Mouse (Mus musculus): ENCODE data around the gene Gng8. TPM values are rescaled to one million over a fixed set of nuclear protein-coding genes. Genes with fewer than 3 reads are reported as not detected.

Gng8 gene
- polyA plus RNA-seq, 1 experiment from 2014 or later, result 0.13 TPM

DNA sequence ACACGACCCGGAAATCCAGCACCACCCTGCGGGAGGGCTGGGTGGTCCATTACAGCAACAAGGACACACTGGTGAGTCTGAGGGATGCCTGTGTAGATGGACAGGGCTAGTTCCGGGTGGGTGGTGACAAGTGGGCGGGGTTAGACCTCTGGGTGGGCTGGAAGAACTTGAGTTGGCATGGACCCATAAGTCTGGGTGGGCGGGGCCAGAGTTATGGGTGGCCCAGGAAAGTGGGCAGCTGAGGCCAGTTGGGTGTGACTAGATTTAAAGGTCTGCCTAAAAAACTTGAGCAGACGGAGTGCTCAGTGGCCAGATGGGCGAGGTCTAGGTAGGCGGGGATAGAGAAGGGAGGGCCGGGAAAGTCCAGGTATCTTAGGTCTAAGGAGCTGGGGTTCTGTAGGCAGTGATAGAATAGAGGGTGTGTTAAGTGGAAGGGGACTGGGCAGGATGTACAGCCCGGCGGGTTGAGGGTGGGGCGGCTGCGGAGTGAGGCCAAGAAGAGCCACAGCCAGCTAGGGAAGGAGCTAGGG lies 38.2 kb upstream of the Gng8 start:
- no peak overlapping the region for H3K4me3 ChIP-seq (replicated peaks)
- H3K4me2 ChIP-seq, result no peak overlapping the region
- H3K27ac ChIP-seq (replicated peaks), result no peak overlapping the region
- peaks cover 4% of the 10 kb centered on the region; the same call in 1 of the 2 replicates for H3K4me1 ChIP-seq (replicated peaks)
- no peaks in the 10 kb centered on the region for H3K27me3 ChIP-seq
- no peak for ATAC-seq (ENCODE audit: insufficient read depth)
- 78% methylated on average over 14 of the region's 14 CpGs for WGBS (ENCODE audit: insufficient replicate concordance)
- no peak overlapping the region for H3K9ac ChIP-seq
- no peaks in the 10 kb centered on the region for H3K9me3 ChIP-seq (replicated peaks)
- H3K36me3 ChIP-seq (replicated peaks), result peaks cover 44% of the 10 kb centered on the region

DNA sequence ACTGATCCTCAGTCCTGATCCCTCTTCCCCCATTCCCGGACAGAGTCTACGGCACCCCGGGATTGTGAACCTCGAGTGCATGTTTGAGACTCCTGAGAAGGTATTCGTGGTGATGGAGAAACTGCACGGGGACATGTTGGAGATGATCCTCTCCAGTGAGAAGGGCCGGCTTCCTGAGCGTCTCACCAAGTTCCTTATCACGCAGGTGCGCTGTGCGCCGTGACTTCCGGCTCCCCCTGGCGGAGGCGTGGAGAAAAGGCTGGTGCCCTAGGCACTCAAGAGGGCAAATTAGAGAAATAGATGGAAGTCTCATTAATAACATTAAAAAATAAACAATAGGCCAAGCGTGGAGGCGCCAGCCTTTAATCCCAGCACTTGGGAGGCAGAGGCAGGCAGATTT lies 33.2 kb upstream of the Gng8 start:
- Histone ChIP-seq H3K4me1 (replicated peaks) (peaks cover 5% of the 10 kb centered on the region; the same call in 1 of the 2 replicates), H3K27me3 (no peaks in the 10 kb centered on the region), H3K4me2 (no peak overlapping the region), H3K9me3 (replicated peaks) (no peaks in the 10 kb centered on the region), H3K9ac (no peak overlapping the region), H3K27ac (replicated peaks) (no peak overlapping the region), H3K4me3 (replicated peaks) (no peak overlapping the region), H3K36me3 (replicated peaks) (peaks cover 26% of the 10 kb centered on the region)
- WGBS (ENCODE audit: insufficient replicate concordance), result 34% methylated on average over 17 of the region's 17 CpGs
- ATAC-seq (ENCODE audit: insufficient read depth), result no peak

- Histone ChIP-seq H3K4me3 (replicated peaks) (no peak overlapping the region), H3K4me1 (replicated peaks) (peaks cover 5% of the 10 kb centered on the region; the same call in 1 of the 2 replicates), H3K27me3 (no peaks in the 10 kb centered on the region), H3K4me2 (no peak overlapping the region), H3K9ac (no peak overlapping the region), H3K36me3 (replicated peaks) (peaks cover 19% of the 10 kb centered on the region), H3K27ac (replicated peaks) (no peak overlapping the region), H3K9me3 (replicated peaks) (no peaks in the 10 kb centered on the region)
- WGBS (ENCODE audit: insufficient replicate concordance), result 19% methylated on average over 5 of the region's 5 CpGs
- ATAC-seq (ENCODE audit: insufficient read depth), result no peak
These were observed 31.5 kb upstream of the Gng8 start for GRCm38 (mm10) chr7:16859902-16860651.

- H3K27ac ChIP-seq (replicated peaks), result no peak overlapping the region; the same call in 1 of the 2 replicates
- no peaks in the 10 kb centered on the region for H3K27me3 ChIP-seq
- peaks cover 12% of the 10 kb centered on the region; the same call in 1 of the 2 replicates for H3K36me3 ChIP-seq (replicated peaks)
- 65% methylated on average over 3 of the region's 3 CpGs for WGBS (ENCODE audit: insufficient replicate concordance)
- no peak overlapping the region for H3K4me3 ChIP-seq (replicated peaks)
- no peaks in the 10 kb centered on the region for H3K9me3 ChIP-seq (replicated peaks)
- no peak overlapping the region for H3K9ac ChIP-seq
- H3K4me2 ChIP-seq, result no peak overlapping the region
- peak; percentile 61; the same call in 1 of the 2 replicates for ATAC-seq (ENCODE audit: insufficient read depth)
- H3K4me1 ChIP-seq (replicated peaks), result no peaks in the 10 kb centered on the region; the same call in 1 of the 2 replicates
These were observed 24.1 kb upstream of the Gng8 start for GRCm38 (mm10) chr7:16867488-16867887.

- peaks cover 12% of the 10 kb centered on the region; the same call in 1 of the 2 replicates for H3K36me3 ChIP-seq (replicated peaks)
- no peak overlapping the region for H3K4me3 ChIP-seq (replicated peaks)
- no peaks in the 10 kb centered on the region for H3K27me3 ChIP-seq
- peak; percentile 40; the same call in 1 of the 2 replicates for ATAC-seq (ENCODE audit: insufficient read depth)
- no peaks in the 10 kb centered on the region for H3K9me3 ChIP-seq (replicated peaks)
- H3K4me2 ChIP-seq, result no peak overlapping the region
- H3K27ac ChIP-seq (replicated peaks), result no peak overlapping the region
- H3K4me1 ChIP-seq (replicated peaks), result peaks cover 6% of the 10 kb centered on the region
- H3K9ac ChIP-seq, result no peak overlapping the region
- WGBS (ENCODE audit: insufficient replicate concordance), result 73% methylated on average over 16 of the region's 16 CpGs
These were observed 22.1 kb upstream of the Gng8 start for GRCm38 (mm10) chr7:16869497-16869896.

DNA sequence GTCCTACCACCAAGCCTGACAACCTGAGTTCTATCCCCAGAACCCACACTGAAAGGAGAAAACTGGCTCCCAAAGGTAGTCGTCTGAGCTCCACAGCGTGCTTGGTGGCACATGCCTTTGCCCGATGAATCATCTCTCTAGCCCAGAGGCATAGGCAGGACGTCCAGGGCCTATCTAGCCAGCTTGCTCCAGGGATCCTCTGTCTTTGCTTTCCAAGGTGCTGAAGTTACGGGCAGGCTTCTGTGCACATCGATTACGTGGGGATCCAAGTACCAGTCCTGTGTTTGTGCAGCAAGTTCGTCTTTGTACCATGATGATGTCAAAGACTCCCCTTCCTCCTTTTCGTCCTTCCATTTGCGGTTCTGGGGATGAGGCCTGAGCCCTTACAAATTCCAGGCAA lies 20.0 kb upstream of the Gng8 start:
- Histone ChIP-seq H3K9ac (no peak overlapping the region), H3K4me1 (replicated peaks) (peaks cover 24% of the 10 kb centered on the region), H3K27ac (replicated peaks) (no peak overlapping the region), H3K27me3 (peaks cover 15% of the 10 kb centered on the region), H3K36me3 (replicated peaks) (no peaks in the 10 kb centered on the region), H3K4me3 (replicated peaks) (no peak overlapping the region), H3K9me3 (replicated peaks) (no peaks in the 10 kb centered on the region), H3K4me2 (no peak overlapping the region)
- WGBS (ENCODE audit: insufficient replicate concordance), result 75% methylated on average over 10 of the region's 10 CpGs
- no peak for ATAC-seq (ENCODE audit: insufficient read depth)

- ATAC-seq (ENCODE audit: insufficient read depth), result no peak
- no peaks in the 10 kb centered on the region for H3K9me3 ChIP-seq (replicated peaks)
- no peaks in the 10 kb centered on the region for H3K36me3 ChIP-seq (replicated peaks)
- H3K9ac ChIP-seq, result no peak overlapping the region
- no peak overlapping the region for H3K27ac ChIP-seq (replicated peaks)
- WGBS (ENCODE audit: insufficient replicate concordance), result 71% methylated on average over 9 of the region's 9 CpGs
- peaks cover 22% of the 10 kb centered on the region for H3K27me3 ChIP-seq
- no peak overlapping the region for H3K4me2 ChIP-seq
- peaks cover 26% of the 10 kb centered on the region for H3K4me1 ChIP-seq (replicated peaks)
- no peak overlapping the region for H3K4me3 ChIP-seq (replicated peaks)
These were observed 19.1 kb upstream of the Gng8 start for GRCm38 (mm10) chr7:16872478-16872877.

- H3K27me3 ChIP-seq, result peaks cover 22% of the 10 kb centered on the region
- H3K4me3 ChIP-seq (replicated peaks), result no peak overlapping the region
- no peaks in the 10 kb centered on the region for H3K9me3 ChIP-seq (replicated peaks)
- WGBS (ENCODE audit: insufficient replicate concordance), result 75% methylated on average over 4 of the region's 4 CpGs
- H3K4me2 ChIP-seq, result no peak overlapping the region
- no peak overlapping the region for H3K9ac ChIP-seq
- no peak for ATAC-seq (ENCODE audit: insufficient read depth)
- no peaks in the 10 kb centered on the region for H3K36me3 ChIP-seq (replicated peaks)
- peaks cover 26% of the 10 kb centered on the region for H3K4me1 ChIP-seq (replicated peaks)
- no peak overlapping the region for H3K27ac ChIP-seq (replicated peaks)
These were observed 18.2 kb upstream of the Gng8 start for GRCm38 (mm10) chr7:16873392-16873791.

DNA sequence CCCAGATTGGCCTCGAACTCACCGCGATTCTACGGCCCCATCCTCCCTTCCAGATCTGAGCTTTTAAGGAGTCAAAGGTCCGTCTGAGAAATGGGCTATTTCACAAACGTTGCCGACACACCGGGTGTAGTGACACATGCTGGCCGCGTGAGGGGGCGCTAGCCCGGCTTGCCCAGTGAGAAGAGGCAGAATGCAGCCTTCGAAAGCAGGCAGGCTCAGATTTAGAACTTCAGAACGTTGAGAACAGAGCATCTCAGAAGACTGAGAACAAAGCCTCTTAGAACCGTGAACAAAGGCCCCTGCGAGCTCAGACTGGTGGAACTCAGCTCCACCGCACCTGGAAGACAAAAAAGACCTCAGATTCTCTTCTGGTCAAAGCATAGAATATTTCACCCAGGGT lies 17.4 kb upstream of the Gng8 start:
- peaks cover 28% of the 10 kb centered on the region for H3K27me3 ChIP-seq
- no peaks in the 10 kb centered on the region for H3K36me3 ChIP-seq (replicated peaks)
- no peak for ATAC-seq (ENCODE audit: insufficient read depth)
- H3K4me1 ChIP-seq (replicated peaks), result peaks cover 26% of the 10 kb centered on the region
- H3K27ac ChIP-seq (replicated peaks), result peak overlapping the region; percentile 54
- WGBS (ENCODE audit: insufficient replicate concordance), result 2% methylated on average over 17 of the region's 17 CpGs
- H3K9ac ChIP-seq, result no peak overlapping the region
- H3K9me3 ChIP-seq (replicated peaks), result no peaks in the 10 kb centered on the region
- H3K4me2 ChIP-seq, result peak overlapping the region; percentile 93
- peak overlapping the region; percentile 62 for H3K4me3 ChIP-seq (replicated peaks)

DNA sequence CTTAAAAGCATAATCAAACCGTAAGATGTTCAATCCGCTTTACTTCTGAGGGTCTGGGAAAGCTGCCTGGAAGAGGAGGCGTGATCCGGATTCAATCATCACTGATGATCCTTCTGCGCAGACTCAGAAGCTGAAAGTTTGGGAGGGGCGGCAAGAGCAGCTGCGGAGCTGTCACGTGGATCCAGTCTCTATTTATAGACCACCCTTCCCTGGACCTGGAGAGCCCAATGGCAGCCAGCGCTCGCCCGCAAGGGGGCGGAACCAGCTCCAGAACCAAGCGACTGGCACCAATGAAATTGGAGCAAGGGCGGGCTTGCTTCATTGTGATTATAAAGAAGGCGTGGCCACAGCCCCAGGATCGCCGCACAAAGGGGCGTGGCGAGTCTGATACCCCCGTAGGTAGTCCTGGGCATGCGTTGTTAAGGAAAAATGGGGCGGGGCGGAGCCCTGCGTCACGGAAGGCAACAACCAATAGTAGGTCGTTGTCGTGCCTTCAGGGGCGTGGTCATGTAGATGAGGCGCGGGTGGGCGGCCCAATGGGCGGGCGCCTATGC lies 16.8 kb upstream of the Gng8 start:
- peak; percentile 93 for ATAC-seq (ENCODE audit: insufficient read depth)
- Histone ChIP-seq H3K9me3 (replicated peaks) (no peaks in the 10 kb centered on the region), H3K4me2 (peak overlapping the region; percentile 93), H3K9ac (no peak overlapping the region), H3K36me3 (replicated peaks) (no peaks in the 10 kb centered on the region), H3K4me1 (replicated peaks) (peaks cover 26% of the 10 kb centered on the region), H3K27ac (replicated peaks) (peak overlapping the region; percentile 54), H3K4me3 (replicated peaks) (peak overlapping the region; percentile 62), H3K27me3 (peaks cover 28% of the 10 kb centered on the region)
- WGBS (ENCODE audit: insufficient replicate concordance), result under 1% methylated on average over 33 of the region's 33 CpGs

GRCm38 (mm10) chr7:16875310-16875325 lies 16.5 kb upstream of the Gng8 start, which contains the start of gene Dact3:
Gene Dact3 (plus strand): TSS chr7:16875317.
- WGBS (ENCODE audit: insufficient replicate concordance), result 0% methylated on average over 1 of the region's 1 CpGs

More at GRCm38 (mm10) chr7:16875310-16875325, 16.5 kb upstream of the Gng8 start, which contains the start of gene Dact3:
- Histone ChIP-seq H3K9ac (peak within 1 kb of the TSS; percentile 43), H3K27ac (replicated peaks) (peak within 1 kb of the TSS; percentile 54), H3K27me3 (peaks cover 30% of the 10 kb centered on the region), H3K4me2 (peak within 1 kb of the TSS; percentile 93), H3K4me1 (replicated peaks) (peaks cover 28% of the 10 kb centered on the region), H3K4me3 (replicated peaks) (peak within 1 kb of the TSS; percentile 62), H3K9me3 (replicated peaks) (no peaks in the 10 kb centered on the region), H3K36me3 (replicated peaks) (no peaks in the 10 kb centered on the region)
- no peak for ATAC-seq (ENCODE audit: insufficient read depth)

All from liver, embryonic 15.5 days (tissue).